Comparison of ENCODE assay signal across 10 mouse cellular contexts in the genomic region with DNA sequence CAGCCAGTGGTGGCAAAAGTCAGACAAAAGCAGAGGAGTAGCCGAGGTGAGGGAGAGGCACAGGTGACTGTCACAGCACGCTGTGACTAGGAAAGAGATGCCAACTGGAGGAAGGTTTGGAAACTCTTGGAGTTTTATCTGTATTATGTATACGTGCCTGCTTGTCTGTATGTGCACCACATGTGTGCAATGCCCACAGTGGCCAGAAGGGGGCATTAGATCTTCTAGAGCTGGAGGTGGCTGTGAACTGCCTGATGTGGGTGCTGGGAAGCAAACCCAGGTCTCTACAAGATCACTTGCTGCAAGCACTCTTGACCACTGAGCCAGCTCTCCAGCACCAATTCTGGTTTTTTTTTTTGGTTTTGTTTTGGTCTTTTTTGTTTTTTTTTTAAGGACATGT. TPM values are rescaled to one million over a fixed set of nuclear protein-coding genes. Genes with fewer than 3 reads are reported as not detected.
DNase-seq lines count a peak whose midpoint lies in the region; ATAC-seq and TF ChIP-seq lines count a peak whose summit lies in the region.
"Had no signal": no experiment of that assay in that cellular context is flagged by ENCODE, and none has a peak within 500 bp of the region (broad histone marks: within the 10 kb centered on the region; RNA-seq: fewer than 3 reads in every experiment).

No protein-coding gene starts in this region.

- no peaks in the 10 kb centered on the region for H3K79me2 ChIP-seq in heart, adult 2 months (replicated peaks; ENCODE audit: control insufficient read depth, insufficient read depth, low read length)

- no peak for DNase-seq in heart, adult 2 months
- no peak for DNase-seq in heart, adult 8-10 months (ENCODE audit: low spot score)
- DNase-seq in limb, embryonic 10.5 days (ENCODE audit: low spot score) = no peak
- DNase-seq in frontal cortex, postnatal 14 days (ENCODE audit: low spot score in 2 of 2) = no peak
- no peak for DNase-seq in cerebellum, adult 2 months

- no peaks in the 10 kb centered on the region for H3K27me3 ChIP-seq in heart, adult 2 months (ENCODE audit: control insufficient read depth, insufficient read depth, low read length)
- H3K27me3 ChIP-seq in limb, embryonic 15.5 days = no peaks in the 10 kb centered on the region
- no peaks in the 10 kb centered on the region for H3K27me3 ChIP-seq in limb, embryonic 10.5 days (ENCODE audit: low read depth, poor library complexity, severe bottlenecking)
- no peaks in the 10 kb centered on the region for H3K27me3 ChIP-seq in E14TG2a.4 (ENCODE audit: insufficient read depth, low read length)
- H3K27me3 ChIP-seq in intestine, embryonic 15.5 days (replicated peaks) = no peaks in the 10 kb centered on the region
- H3K27me3 ChIP-seq in cerebellum, adult 2 months (ENCODE audit: control insufficient read depth, insufficient read depth, low read length) = no peaks in the 10 kb centered on the region
- H3K27me3 ChIP-seq: embryonic facial prominence, embryonic 12.5 days had no signal

- no peak for TF ChIP-seq EP300 in heart, adult 2 months (IDR thresholded peaks at IDR 0.05; ENCODE audit: insufficient read depth, low read depth, low read length)

- no peaks in the 10 kb centered on the region for H3K36me3 ChIP-seq in heart, adult 2 months (ENCODE audit: control insufficient read depth, insufficient read depth, low read length)
- peaks cover 69% of the 10 kb centered on the region for H3K36me3 ChIP-seq in limb, embryonic 15.5 days
- peaks cover 100% of the 10 kb centered on the region for H3K36me3 ChIP-seq in limb, embryonic 10.5 days
- peaks cover 82% of the 10 kb centered on the region for H3K36me3 ChIP-seq in E14TG2a.4 (ENCODE audit: insufficient read depth, low read length)
- peaks cover 22% of the 10 kb centered on the region for H3K36me3 ChIP-seq in intestine, embryonic 15.5 days

- H3K9me3 ChIP-seq in limb, embryonic 15.5 days = no peaks in the 10 kb centered on the region
- H3K9me3 ChIP-seq in limb, embryonic 10.5 days (replicated peaks) = no peaks in the 10 kb centered on the region
- no peaks in the 10 kb centered on the region for H3K9me3 ChIP-seq in E14TG2a.4 (ENCODE audit: low read length)
- no peaks in the 10 kb centered on the region for H3K9me3 ChIP-seq in intestine, embryonic 15.5 days
- H3K9me3 ChIP-seq: embryonic facial prominence, embryonic 12.5 days had no signal

- no peak overlapping the region for H3K4me3 ChIP-seq in heart, adult 2 months
- no peak overlapping the region for H3K4me3 ChIP-seq in limb, embryonic 15.5 days
- no peak overlapping the region for H3K4me3 ChIP-seq in limb, embryonic 10.5 days
- no peak overlapping the region; the same call in 1 of the 2 replicates for H3K4me3 ChIP-seq in E14TG2a.4 (replicated peaks; ENCODE audit: low read length)
- H3K4me3 ChIP-seq in intestine, embryonic 15.5 days (replicated peaks) = no peak overlapping the region
- no peak overlapping the region for H3K4me3 ChIP-seq in cerebellum, adult 2 months (replicated peaks; ENCODE audit: insufficient read depth, low read depth, low read length)
- H3K4me3 ChIP-seq: embryonic facial prominence, embryonic 12.5 days; hindbrain, embryonic 10.5 days had no signal

- H3K9ac ChIP-seq in heart, adult 2 months (ENCODE audit: low read depth, low read length) = no peak overlapping the region
- no peak overlapping the region for H3K9ac ChIP-seq in limb, embryonic 15.5 days
- no peak overlapping the region for H3K9ac ChIP-seq in intestine, embryonic 15.5 days
- H3K9ac ChIP-seq: embryonic facial prominence, embryonic 12.5 days had no signal

- peak; percentile 49 for TF ChIP-seq CTCF in heart, adult 2 months (IDR thresholded peaks at IDR 0.05)
- TF ChIP-seq CTCF in E14TG2a.4 (conservative IDR thresholded peaks at IDR 0.05; ENCODE audit: low read length) = peak; percentile 85
- TF ChIP-seq CTCF in cerebellum, adult 2 months (IDR thresholded peaks at IDR 0.05; ENCODE audit: borderline replicate concordance, insufficient read depth, low read depth, low read length) = no peak

- TF ChIP-seq POLR2A in heart, adult 2 months (IDR thresholded peaks at IDR 0.05; ENCODE audit: insufficient read depth, low read depth, low read length) = no peak
- TF ChIP-seq POLR2A in cerebellum, adult 2 months (IDR thresholded peaks at IDR 0.05; ENCODE audit: borderline replicate concordance, insufficient read depth, low read length) = no peak

- H3K4me2 ChIP-seq in limb, embryonic 15.5 days = no peak overlapping the region
- H3K4me2 ChIP-seq in intestine, embryonic 15.5 days (replicated peaks) = no peak overlapping the region
- H3K4me2 ChIP-seq: embryonic facial prominence, embryonic 12.5 days had no signal

- H3K27ac ChIP-seq in heart, adult 2 months = no peak overlapping the region
- peak overlapping the region; percentile 72 for H3K27ac ChIP-seq in limb, embryonic 15.5 days
- H3K27ac ChIP-seq in limb, embryonic 10.5 days = no peak overlapping the region
- H3K27ac ChIP-seq in intestine, embryonic 15.5 days = peak overlapping the region; percentile 33; the same call in 1 of the 2 replicates
- no peak overlapping the region for H3K27ac ChIP-seq in cerebellum, adult 2 months (ENCODE audit: insufficient read depth, low read length)

- intact Hi-C loops in heart, adult 2 months (cut with DNase I) = no loop called here

- no peak for ATAC-seq in limb, embryonic 15.5 days (ENCODE audit: insufficient number of reproducible peaks, low FRiP score, low TSS enrichment, low read depth)
- ATAC-seq in intestine, embryonic 15.5 days = no peak

- 93% methylated on average over 3 of the region's 3 CpGs for WGBS in heart, adult 2 months
- 93% methylated on average over 3 of the region's 3 CpGs for WGBS in limb, embryonic 15.5 days
- 96% methylated on average over 3 of the region's 3 CpGs for WGBS in limb, embryonic 10.5 days
- whole genome bisulfite sequencing in intestine, embryonic 15.5 days = 98% methylated on average over 3 of the region's 3 CpGs
- 97% methylated on average over 3 of the region's 3 CpGs for WGBS in cerebellum, adult 2 months

- peaks cover 6% of the 10 kb centered on the region for H3K4me1 ChIP-seq in heart, adult 2 months (ENCODE audit: control insufficient read depth, insufficient read depth, low read length)
- H3K4me1 ChIP-seq in limb, embryonic 15.5 days = peaks cover 54% of the 10 kb centered on the region
- H3K4me1 ChIP-seq in limb, embryonic 10.5 days = peaks cover 60% of the 10 kb centered on the region
- peaks cover 89% of the 10 kb centered on the region for H3K4me1 ChIP-seq in E14TG2a.4 (replicated peaks; ENCODE audit: low read depth, low read length)
- peaks cover 60% of the 10 kb centered on the region for H3K4me1 ChIP-seq in intestine, embryonic 15.5 days (replicated peaks)
- H3K4me1 ChIP-seq in cerebellum, adult 2 months (ENCODE audit: control insufficient read depth, insufficient read depth, low read length) = peaks cover 22% of the 10 kb centered on the region

RNA-seq across cellular contexts. Expression of gene Ptprf, which starts 20.5 kb away (rescaled TPM):
- total RNA-seq in heart, adult 2 months (2021) = 1 to 10 TPM; 5.8 to 6.3 TPM
- polyA plus RNA-seq in heart, adult 2 months (2012; rRNA removed) = 6.6 and 7.8 TPM in 2 replicates
- total RNA-seq in heart, adult 8-10 months (2022) = 1 to 10 TPM; 3.6 to 6.8 (median 4.6) TPM
- polyA plus RNA-seq in limb, embryonic 15.5 days (2015; fragmentation: Nextera tagmentation; extraction: Ambion mirVana) = 66.4 and 82.7 TPM in 2 replicates
- polyA plus RNA-seq in limb, embryonic 10.5 days (2016; fragmentation: Nextera tagmentation; extraction: Ambion mirVana) = 67.5 and 77.3 TPM in 2 replicates
- 57.7 and 62.4 TPM in 2 replicates for polyA plus RNA-seq in intestine, embryonic 15.5 days (2015; fragmentation: Nextera tagmentation; extraction: Ambion mirVana)
- polyA plus RNA-seq in cerebellum, adult 2 months (2012; rRNA removed) = 24.5 and 26.9 TPM in 2 replicates

Comparison
In these comparisons a context has a peak if more than half of its experiments do, and no peak if none do; other contexts are left out.
1. H3K27ac ChIP-seq: peak in limb, embryonic 15.5 days (single experiment) and intestine, embryonic 15.5 days (single experiment); none in heart, adult 2 months (single experiment), limb, embryonic 10.5 days (single experiment) and cerebellum, adult 2 months (single experiment).